Mouse (Mus musculus) midbrain, embryonic 16.5 days (tissue): Measurements from ENCODE around the gene Ccdc15. TPM values are rescaled to one million over a fixed set of nuclear protein-coding genes. Genes with fewer than 3 reads are reported as not detected.

Experiments
- ATAC-seq: fragments of 200-750 bp; cut with Nextera tagmentation; 2 replicates; pipeline ENCODE4 v1.8.0; 2017; ENCODE audit warnings: moderate TSS enrichment
- H3K27ac ChIP-seq: fragments of 300-500 bp; sonication (generic); 2 replicates; pipeline ENCODE4 v1.5.1; 2014; ENCODE audit warnings: mild to moderate bottlenecking, low read length, mixed read lengths
- H3K27me3 ChIP-seq: fragments of 300-500 bp; sonication (generic); 2 replicates; pipeline ENCODE4 v1.6.1; 2014; ENCODE audit warnings: low read depth, low read length, mixed read lengths; ENCODE audit not compliant: control insufficient read depth, insufficient read depth
- H3K36me3 ChIP-seq: fragments of 300-500 bp; sonication (generic); 2 replicates; pipeline ENCODE4 v1.6.1; 2014; ENCODE audit warnings: mild to moderate bottlenecking, low read length, moderate library complexity, mixed read lengths; ENCODE audit not compliant: control insufficient read depth, insufficient read depth
- H3K4me1 ChIP-seq: fragments of 300-500 bp; sonication (generic); 2 replicates; pipeline ENCODE4 v1.6.1; 2014; ENCODE audit warnings: mild to moderate bottlenecking, low read length, mixed read lengths; ENCODE audit not compliant: control insufficient read depth, insufficient read depth
- H3K4me2 ChIP-seq: fragments of 300-500 bp; sonication (generic); 2 replicates; pipeline ENCODE4 v1.6.1; 2014; ENCODE audit warnings: mild to moderate bottlenecking, low read length, mixed read lengths
- H3K4me3 ChIP-seq: fragments of 300-500 bp; sonication (generic); 2 replicates; pipeline ENCODE4 v1.5.1; 2014; ENCODE audit warnings: low read depth, mild to moderate bottlenecking, low read length, moderate library complexity, mixed read lengths
- H3K9ac ChIP-seq: fragments of 300-500 bp; sonication (generic); 2 replicates; pipeline ENCODE4 v1.6.1; 2014; ENCODE audit warnings: low read depth, low read length, mixed read lengths
- H3K9me3 ChIP-seq: fragments of 300-500 bp; sonication (generic); replicated peaks from 2 replicates; pipeline ENCODE4 v1.6.1; 2014; ENCODE audit warnings: mild to moderate bottlenecking, low read length, mixed read lengths; ENCODE audit not compliant: control insufficient read depth, poor library complexity, severe bottlenecking
- WGBS: fragments of 180-500 bp; shearing (Covaris S2); extraction: QIAGEN DNeasy Blood & Tissue Kit; methylation state at CpG from one replicate; pipeline ENCODE4 v1.1.7; 2014; 5-methylcytosine and 5-hydroxymethylcytosine counted together
- polyA plus RNA-seq: library from polyadenylated mRNA; unstranded; fragments of >200 nt; fragmentation: Nextera tagmentation; extraction: Ambion mirVana; gene quantifications from 2 replicates; pipeline ENCODE4 v1.2.1, GENCODE M21; 2015

Ccdc15 gene
- polyA plus RNA-seq, 1 experiment from 2014 or later, result 7.3 TPM

DNA sequence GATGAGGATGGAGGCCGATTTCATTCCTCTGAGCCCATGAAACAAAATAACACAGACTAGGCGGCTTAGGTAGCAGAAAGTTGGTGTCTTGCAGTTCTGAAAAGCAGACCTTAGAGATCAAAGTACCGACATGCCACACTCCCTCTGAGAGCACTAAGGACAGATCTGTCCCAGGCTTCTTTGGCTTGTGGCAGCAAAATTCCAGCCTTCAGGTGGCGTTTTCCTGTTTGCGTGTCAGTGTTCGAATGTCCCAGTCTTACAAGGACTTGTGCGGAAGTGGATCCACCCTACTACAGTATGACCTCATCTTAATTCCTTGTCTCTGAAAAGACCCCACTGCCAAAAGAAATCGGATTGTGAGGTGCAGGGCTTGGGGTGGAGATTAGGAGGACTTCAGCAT is 20.6 kb upstream of the Ccdc15 start:
- no peaks in the 10 kb centered on the region for H3K4me1 ChIP-seq
- no peak overlapping the region for H3K9ac ChIP-seq
- ATAC-seq, result no peak
- no peaks in the 10 kb centered on the region for H3K36me3 ChIP-seq
- H3K27ac ChIP-seq, result no peak overlapping the region
- H3K27me3 ChIP-seq, result no peaks in the 10 kb centered on the region
- H3K4me3 ChIP-seq, result 0 out of 2 replicates have a peak overlapping the region, but pooled peaks have one; percentile 2
- H3K9me3 ChIP-seq, result no peaks in the 10 kb centered on the region
- peak overlapping the region; percentile 31; the same call in 1 of the 2 replicates for H3K4me2 ChIP-seq
- 79% methylated on average over 8 of the region's 8 CpGs for WGBS

DNA sequence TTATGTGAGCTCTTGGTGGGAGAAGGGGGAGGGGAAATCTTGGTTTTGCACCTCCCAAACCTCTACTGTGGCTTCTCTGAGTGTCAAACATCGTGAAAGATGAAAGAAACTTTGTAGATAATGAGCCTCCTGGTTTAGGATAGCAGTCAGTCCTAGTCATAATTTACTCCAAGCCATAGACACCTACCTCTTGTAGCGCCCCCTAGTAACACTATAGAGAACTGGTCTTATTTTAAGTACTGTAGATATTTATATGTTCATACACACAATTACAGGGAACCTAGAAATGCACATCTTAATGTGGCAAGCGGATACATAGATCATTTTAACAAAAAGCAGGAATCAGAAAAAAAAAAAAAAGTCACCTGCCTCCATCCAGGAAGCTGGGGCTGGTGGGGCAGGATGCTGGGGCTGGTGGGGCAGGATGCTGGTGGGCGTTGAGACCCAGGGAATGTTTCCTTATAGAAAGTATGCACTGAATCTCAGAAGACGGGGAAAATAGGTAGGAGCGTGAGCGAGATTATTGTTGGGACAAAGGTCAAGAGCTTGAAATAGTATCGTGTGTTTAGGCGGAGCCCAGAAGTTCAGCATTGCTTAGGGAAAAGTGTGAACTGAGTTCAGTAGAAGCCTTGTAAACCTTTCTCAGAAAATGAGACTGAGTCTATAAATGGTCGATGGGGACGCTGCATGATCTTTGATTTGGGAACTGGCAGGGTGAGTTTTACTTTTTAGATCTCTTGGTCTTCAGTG is 20.0 kb upstream of the Ccdc15 start:
- 87% methylated on average over 11 of the region's 11 CpGs for WGBS
- ATAC-seq, result no peak
- Histone ChIP-seq H3K9ac (no peak overlapping the region), H3K4me3 (peak overlapping the region; percentile 9; the same call in 1 of the 2 replicates), H3K36me3 (no peaks in the 10 kb centered on the region), H3K27ac (peak overlapping the region; percentile 51), H3K4me2 (peak overlapping the region; percentile 31; the same call in 1 of the 2 replicates), H3K9me3 (no peaks in the 10 kb centered on the region), H3K4me1 (no peaks in the 10 kb centered on the region), H3K27me3 (no peaks in the 10 kb centered on the region)

DNA sequence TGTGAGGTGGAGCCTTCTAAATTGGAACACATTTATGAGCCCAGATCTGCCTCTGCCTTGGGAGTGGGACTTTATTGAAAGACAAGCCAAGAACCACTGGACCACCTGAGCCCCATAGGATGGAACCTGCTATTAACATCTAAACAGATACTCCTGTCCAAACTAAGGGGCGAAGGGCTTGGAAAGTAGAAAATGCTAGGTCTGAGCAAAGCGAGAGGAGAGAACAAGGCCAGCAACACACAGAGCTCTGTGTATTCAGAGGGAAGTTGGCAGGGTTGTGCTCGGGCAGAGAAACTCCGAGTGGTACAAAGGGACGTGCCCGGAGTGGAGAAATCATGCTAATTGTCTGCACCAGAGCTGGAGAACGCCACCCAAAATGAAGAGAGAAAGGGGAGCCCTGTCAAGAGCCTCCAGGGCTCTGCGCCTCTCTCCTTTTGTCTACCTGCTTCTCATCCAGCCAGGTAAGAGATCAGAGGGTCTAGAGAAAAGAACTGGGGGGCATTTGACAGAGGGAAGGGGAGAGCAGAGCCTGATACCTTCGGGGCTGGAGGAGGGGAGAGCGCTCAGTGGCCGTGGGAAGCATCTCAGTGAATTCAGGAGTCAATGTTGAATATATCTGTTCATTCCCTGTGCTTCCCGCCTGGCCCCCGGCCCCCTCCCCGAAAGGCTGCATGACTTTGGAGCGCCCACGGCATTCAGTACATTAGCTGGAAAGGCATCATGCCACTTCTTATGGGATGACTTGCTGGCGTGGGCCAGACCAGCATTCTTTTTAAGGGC is 19.3 kb upstream of the Ccdc15 start, which contains the start of gene Hepacam:
Hepacam (plus strand) TSS at position 51 of the 780 bp plus-strand sequence.
- no peaks in the 10 kb centered on the region for H3K36me3 ChIP-seq
- H3K9me3 ChIP-seq, result no peaks in the 10 kb centered on the region
- no peaks in the 10 kb centered on the region for H3K4me1 ChIP-seq
- 81% methylated on average over 17 of the region's 17 CpGs for WGBS
- no peaks in the 10 kb centered on the region for H3K27me3 ChIP-seq
- H3K27ac ChIP-seq, result peak within 1 kb of the TSS; percentile 51
- H3K4me2 ChIP-seq, result no peak within 1 kb of the TSS
- H3K4me3 ChIP-seq, result peak within 1 kb of the TSS; percentile 9; the same call in 1 of the 2 replicates
- no peak within 1 kb of the TSS for H3K9ac ChIP-seq
- ATAC-seq, result peak; percentile 77; the same call in 1 of the 2 replicates

DNA sequence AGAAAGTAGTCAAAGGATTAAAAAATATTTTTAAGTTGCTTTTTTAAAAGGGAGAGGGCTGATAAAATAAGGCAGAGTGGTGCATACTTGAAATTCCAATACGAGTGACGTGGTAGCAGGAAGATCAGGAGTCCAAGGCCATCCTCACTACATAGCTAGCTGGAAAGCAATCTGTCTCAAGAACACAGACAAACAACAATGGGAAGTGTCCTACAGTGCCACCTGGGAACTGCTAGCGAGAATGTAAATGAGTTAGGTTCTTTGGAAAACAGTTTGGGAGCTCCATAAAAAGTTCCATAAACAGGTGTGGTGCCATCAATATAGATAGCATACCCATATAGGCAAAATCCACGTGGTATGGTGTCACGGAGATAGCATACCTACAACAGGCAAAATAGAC is 17.5 kb upstream of the Ccdc15 start:
- no peaks in the 10 kb centered on the region for H3K27me3 ChIP-seq
- H3K27ac ChIP-seq, result no peak overlapping the region
- no peaks in the 10 kb centered on the region for H3K4me1 ChIP-seq
- H3K4me2 ChIP-seq, result no peak overlapping the region
- no peaks in the 10 kb centered on the region for H3K9me3 ChIP-seq
- 79% methylated on average over 5 of the region's 5 CpGs for WGBS
- ATAC-seq, result no peak
- H3K4me3 ChIP-seq, result no peak overlapping the region
- H3K36me3 ChIP-seq, result no peaks in the 10 kb centered on the region
- H3K9ac ChIP-seq, result no peak overlapping the region

DNA sequence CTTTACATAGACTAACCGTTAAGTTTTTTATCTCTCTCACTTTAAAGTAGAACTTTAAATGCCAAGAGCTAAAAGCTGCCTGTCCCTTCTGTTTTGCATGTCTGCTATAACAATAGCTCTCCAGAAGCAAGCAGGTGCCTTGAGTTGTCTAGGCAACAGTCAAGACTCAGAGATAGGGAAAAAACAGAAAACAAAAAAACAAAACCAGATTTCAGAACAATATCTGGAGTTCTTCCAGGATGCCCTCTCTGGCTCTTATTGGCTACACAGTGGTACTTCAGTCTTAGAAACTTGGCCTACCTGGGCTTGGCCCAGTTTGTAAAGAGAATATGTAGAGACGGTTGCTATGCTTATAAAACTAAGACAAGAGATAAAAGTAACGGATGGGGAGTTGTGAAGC is 16.2 kb upstream of the Ccdc15 start:
- H3K9me3 ChIP-seq, result no peaks in the 10 kb centered on the region
- no peak for ATAC-seq
- 56% methylated on average over 3 of the region's 3 CpGs for WGBS

DNA sequence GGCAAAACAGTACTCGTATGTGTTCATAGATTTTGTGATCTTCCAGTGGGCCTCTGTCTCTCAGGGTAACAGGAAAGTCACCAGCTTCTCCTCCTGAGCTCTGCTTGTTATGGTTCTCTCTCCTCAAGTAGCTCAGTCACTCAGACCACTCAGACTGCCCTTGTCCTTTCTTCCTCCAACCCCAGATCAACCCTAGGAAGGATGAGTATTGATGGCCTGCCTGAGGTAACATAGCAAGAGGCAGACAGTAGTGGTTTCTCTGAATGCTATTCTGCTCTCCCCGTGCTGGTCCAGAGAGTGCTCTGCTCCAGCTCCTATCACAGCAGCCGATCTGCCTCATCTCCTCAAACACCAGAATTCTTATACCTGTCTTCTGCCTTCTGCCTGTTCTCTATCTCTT is 15.3 kb upstream of the Ccdc15 start:
- Histone ChIP-seq H3K4me1 (peaks cover 17% of the 10 kb centered on the region), H3K9ac (no peak overlapping the region), H3K4me3 (no peak overlapping the region), H3K27ac (no peak overlapping the region), H3K9me3 (no peaks in the 10 kb centered on the region), H3K4me2 (no peak overlapping the region), H3K36me3 (no peaks in the 10 kb centered on the region), H3K27me3 (no peaks in the 10 kb centered on the region)
- no peak for ATAC-seq
- WGBS, result 75% methylated on average over 3 of the region's 3 CpGs

More for the DNA sequence above, 16.2 kb upstream of the Ccdc15 start:
- no peak overlapping the region for H3K9ac ChIP-seq
- H3K4me3 ChIP-seq, result no peak overlapping the region
- no peak overlapping the region for H3K4me2 ChIP-seq
- no peaks in the 10 kb centered on the region for H3K27me3 ChIP-seq
- peaks cover 11% of the 10 kb centered on the region for H3K4me1 ChIP-seq
- H3K36me3 ChIP-seq, result no peaks in the 10 kb centered on the region
- H3K27ac ChIP-seq, result no peak overlapping the region

DNA sequence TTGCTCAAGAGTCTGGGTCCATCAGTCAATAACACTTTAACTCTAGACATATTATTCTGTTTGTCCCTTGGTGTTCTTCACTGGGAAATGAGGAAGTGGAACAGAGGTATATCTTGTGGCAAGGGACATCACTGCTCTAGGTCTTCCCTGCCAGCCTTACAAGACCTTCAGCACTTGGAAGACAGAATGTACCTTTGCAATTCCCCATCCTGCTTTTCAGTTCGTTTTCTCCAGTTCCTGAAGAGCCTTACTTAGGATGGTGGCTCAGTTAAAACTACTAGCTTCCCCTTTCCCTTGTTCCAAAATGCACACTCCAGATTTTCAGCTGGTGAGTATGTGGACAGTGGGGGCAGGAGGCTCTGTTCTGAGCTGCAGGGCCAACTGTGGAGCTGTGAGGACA is 14.6 kb upstream of the Ccdc15 start:
- ATAC-seq, result no peak
- Histone ChIP-seq H3K27ac (no peak overlapping the region), H3K36me3 (no peaks in the 10 kb centered on the region), H3K27me3 (no peaks in the 10 kb centered on the region), H3K4me3 (no peak overlapping the region), H3K4me2 (no peak overlapping the region), H3K9ac (no peak overlapping the region), H3K9me3 (no peaks in the 10 kb centered on the region), H3K4me1 (peaks cover 18% of the 10 kb centered on the region)
- 71% methylated on average over 1 of the region's 1 CpGs for WGBS

DNA sequence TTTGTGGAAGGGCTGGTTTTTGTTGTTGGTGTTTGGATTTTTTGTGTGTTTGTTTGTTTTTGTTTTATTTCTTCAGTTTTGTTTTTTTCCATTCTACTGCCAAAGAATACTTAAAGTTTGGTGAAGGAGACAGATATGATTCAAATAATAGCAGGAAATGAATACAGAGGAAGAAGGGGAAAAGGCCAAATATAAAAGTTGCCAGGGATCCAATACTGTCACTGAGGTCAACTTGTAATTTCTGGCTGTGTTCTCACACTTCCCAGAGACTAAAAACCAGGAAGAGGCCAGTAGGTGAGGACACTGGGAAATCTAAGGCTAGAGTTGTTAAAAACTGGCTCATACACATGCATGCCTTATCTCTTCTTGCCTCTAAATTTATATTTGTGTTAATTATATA is 13.9 kb upstream of the Ccdc15 start:
- no peaks in the 10 kb centered on the region for H3K36me3 ChIP-seq
- no peak overlapping the region for H3K4me3 ChIP-seq
- H3K27me3 ChIP-seq, result no peaks in the 10 kb centered on the region
- H3K4me2 ChIP-seq, result no peak overlapping the region
- peaks cover 18% of the 10 kb centered on the region for H3K4me1 ChIP-seq
- H3K27ac ChIP-seq, result no peak overlapping the region
- ATAC-seq, result no peak
- H3K9me3 ChIP-seq, result no peaks in the 10 kb centered on the region
- no peak overlapping the region for H3K9ac ChIP-seq
